Mouse (Mus musculus) kidney, adult 9 months (tissue): ENCODE measurements around the gene Kri1.
"Not testable (repeated sequence)": the region's sequence is repeated elsewhere in the genome, so short reads cannot be mapped to it uniquely, and the experiment has no call there.

Source experiments
- DNase-seq: peaks from one replicate; pipeline ENCODE4 v3.0.0; 2022

The Kri1 gene

DNA sequence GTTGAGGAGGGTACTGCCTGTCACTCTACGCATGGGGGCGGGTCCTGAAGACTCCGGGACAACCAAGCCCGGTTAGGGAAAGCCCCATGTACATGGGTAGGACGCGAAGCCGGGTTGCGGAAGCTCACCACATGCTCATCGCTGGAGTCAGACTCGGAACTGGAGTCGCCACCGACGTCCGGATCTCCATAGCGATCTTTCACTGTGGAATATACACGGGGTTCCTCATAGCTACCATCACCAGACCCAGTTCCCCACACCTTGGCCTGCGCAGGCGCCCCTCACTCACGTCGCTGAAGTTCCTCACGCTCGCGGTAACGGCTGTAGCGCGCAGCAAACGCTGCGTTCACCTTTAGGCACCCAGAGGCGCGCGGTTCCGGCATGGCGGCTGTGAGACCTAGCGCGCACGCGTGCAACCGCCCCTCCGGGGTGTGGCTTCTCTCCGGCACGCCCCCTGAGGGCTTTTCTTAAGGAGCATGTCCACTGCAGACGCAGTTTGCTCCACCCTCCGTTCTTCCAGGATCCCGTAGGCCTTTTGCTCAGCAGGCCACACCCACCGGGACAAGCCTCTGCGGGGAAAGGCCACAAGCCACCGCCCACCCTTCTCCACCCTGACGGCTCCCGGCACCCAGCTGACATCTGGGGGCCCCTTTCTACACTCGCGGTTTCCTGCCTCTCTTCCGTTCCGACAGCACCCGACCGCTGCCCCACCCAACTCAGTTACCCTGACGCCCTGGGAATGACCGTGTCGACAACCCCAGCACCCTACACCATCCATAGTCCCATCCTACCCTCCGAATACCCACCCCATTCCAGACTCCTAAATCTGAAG is at the start of gene Kri1:
Kri1 (minus strand) TSS at position 399 of the 832 bp plus-strand sequence.
- peak; percentile 99 for DNase-seq

DNA sequence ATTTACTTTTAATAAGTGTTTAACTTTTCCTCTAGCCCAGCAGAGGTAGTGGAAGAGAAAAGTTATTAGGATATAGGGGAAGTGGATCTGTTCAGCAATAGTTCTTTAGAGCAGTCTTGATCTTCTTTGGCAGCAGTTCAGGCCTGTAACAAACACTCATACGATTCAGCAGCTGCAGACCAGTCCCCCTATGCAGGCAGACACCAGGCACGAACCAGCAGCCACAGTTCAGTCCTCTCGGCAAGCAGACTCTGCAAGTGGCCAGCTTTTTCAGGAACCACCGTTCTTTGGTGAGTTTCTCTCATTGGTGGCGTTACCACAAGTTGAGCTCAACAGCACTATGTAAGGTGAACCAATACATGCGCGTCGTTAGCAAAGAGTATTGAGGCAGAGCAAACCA is 48.7 kb upstream of the Kri1 start:
- no peak for DNase-seq

- DNase-seq, result no peak
Measured at GRCm38 (mm10) chr9:21335391-21335790, 47.6 kb upstream of the Kri1 start.

- no peak for DNase-seq
Measured at GRCm38 (mm10) chr9:21334747-21335146, 47.0 kb upstream of the Kri1 start.

DNA sequence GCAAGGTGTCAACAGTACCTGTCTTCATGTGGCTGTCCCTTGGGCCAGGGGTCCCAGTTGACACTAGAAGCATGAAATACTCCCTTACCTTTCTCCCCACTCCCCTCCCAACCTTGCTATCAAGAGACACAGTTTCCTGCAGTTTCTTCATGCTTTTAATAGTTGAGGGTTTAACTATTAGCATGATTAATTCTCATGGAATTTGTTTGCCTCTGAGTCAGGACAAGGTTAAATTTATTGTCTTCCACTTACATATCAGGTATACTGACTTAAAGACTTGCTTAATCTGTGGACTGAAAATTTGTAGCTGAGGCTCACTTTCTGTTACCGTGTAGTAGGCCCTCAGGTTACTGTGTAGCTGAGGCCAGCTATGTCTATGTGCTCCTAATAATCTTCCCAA is 45.8 kb upstream of the Kri1 start:
- DNase-seq, result no peak

GRCm38 (mm10) chr9:21332161-21333061 is 44.6 kb upstream of the Kri1 start:
- no peak for DNase-seq

DNA sequence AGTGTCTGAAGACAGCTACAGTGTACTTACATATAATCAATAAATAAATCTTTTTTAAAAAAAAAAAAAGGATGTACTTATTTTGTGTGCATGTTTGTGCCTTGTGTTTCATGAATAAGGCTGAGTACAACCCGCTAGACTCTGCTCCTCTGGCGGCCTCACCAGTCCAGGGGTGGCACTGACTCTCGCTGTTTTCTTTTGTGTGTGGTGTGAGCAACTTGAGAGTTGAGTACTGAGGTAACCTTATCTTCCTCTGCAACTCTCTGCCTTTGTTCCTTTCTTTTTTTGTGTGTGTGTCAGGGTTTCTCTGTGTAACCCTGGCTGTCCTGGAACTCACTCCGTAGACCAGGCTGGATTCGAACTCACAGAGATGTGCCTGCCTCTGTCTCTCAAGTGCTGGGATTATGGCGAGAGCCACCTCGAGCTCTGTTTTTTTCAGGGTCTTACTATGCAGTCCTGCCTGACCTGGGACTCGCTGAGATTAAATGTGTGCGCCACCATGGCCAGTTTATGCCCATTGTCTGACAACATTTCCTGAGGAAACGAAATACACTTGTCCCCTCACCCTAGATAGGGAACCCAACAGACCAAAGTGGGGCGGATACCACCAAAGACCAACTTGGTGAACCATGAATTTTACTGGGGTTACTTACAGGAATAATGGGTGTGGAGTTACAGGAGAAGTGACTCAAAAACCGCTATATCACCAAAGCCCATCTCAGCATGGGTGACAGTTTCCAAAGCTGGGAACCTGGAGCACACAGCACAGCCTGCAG is 43.8 kb upstream of the Kri1 start:
- no peak for DNase-seq

- DNase-seq, result no peak
Measured at GRCm38 (mm10) chr9:21329699-21330289, 42.0 kb upstream of the Kri1 start.

GRCm38 (mm10) chr9:21329041-21329440 is 41.3 kb upstream of the Kri1 start:
- DNase-seq, result no peak

DNA sequence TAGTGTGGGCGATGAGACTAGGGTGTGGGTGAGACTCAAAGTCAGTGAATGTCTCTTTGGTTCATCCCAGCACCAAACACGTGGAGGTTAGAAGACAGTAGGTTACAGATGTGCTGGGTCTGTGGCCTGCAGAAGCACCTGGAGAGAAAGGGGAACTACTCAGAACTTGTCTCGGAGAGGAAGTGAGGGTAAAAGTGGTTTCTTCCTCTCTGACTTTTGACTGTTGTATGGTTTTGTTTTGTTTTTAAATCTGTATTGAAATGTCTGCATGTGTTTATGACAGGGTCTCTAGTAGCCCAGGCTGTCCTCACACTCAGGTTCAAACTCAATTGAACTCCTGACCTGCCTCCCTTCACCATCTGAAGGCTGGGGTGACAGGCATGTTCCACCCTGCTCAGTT is 40.3 kb upstream of the Kri1 start:
- no peak for DNase-seq

DNA sequence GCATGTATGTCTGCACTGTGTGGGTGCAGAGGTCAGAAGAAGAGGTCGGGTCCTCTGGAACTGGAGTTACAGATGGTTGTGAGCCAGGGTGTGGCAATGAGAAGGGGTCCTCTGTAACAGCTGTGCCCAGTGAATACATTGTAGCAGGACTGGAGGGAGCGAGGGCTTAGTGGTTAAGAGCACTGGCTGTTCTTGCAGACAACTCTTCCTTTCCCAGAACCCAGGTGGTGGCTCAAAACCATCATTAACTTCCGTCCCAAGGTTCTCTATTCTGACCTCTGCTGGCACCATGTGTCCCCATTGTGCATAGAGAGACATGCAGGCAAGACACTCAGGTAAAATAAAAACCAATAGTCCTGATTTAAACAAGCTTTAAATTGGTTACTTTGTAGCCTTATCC is 39.8 kb upstream of the Kri1 start:
- no peak for DNase-seq

DNA sequence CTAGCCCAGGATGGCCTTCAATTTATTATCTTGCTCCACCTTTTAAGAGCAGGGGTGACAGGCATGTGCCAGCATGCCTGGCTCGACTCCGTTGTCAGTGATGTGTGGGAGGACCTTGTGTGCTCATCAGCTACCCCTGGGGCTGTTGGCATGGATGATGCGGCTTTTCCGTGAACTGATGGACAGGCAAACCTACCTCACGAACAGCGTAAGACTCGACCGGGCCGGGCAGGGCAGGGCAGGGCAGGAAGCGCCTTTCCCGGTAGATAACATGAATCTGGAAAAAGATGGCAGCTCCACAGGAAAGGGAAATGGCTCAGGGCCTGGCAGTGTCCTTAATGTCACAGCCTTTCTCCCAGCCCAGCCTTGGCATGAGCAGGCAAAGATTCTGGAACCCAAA is 36.5 kb upstream of the Kri1 start:
- peak; percentile 32 for DNase-seq

GRCm38 (mm10) chr9:21322917-21323297 is 35.1 kb upstream of the Kri1 start:
- not testable (repeated sequence) for DNase-seq

DNA sequence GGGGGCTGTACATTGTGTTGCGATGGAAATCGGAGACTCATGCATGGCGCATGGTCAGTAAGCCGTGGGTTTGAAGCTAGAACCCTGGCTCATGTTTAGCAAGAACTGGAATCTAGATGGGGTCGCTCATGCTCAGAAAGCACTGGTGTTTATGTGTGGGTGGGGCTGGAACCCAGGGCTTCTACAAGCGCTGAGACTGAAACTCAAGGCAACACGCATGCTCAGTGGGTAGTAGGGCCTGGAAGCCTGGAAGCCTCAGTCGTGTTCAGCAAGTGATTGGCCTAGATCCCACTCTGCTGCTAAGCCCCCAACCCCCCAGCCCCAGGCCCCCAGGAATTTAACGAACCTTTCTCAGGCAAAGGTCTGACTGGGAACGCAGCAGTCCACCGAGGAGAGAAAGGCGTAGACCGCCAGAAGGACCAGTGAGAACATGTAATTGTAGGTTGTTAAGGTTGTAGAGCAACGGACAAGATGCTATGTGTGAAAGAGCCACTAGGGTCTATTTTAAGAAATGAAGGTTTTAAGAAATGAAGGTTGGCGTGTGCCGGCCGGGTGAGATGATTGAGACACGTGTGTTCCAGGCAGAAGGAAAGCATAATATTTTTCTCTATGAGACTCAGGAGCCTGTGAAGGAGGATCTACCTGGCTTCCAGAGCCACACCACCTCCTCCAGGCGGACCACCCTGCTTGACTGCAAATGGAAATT is 34.6 kb upstream of the Kri1 start:
- DNase-seq, result no peak

- DNase-seq, result peak; percentile 47
Measured at GRCm38 (mm10) chr9:21321513-21321835, 33.7 kb upstream of the Kri1 start.

- DNase-seq, result peak; percentile 83
Measured at GRCm38 (mm10) chr9:21320619-21321512, 33.1 kb upstream of the Kri1 start, which contains the start of gene Slc44a2. Slc44a2 (plus strand) TSS chr9:21320698.

- no peak for DNase-seq
Measured at GRCm38 (mm10) chr9:21320280-21320618, 32.5 kb upstream of the Kri1 start.

- DNase-seq, result no peak
Measured at GRCm38 (mm10) chr9:21319503-21319902, 31.7 kb upstream of the Kri1 start.

- no peak for DNase-seq
Measured at GRCm38 (mm10) chr9:21318792-21319191, 31.0 kb upstream of the Kri1 start.

DNA sequence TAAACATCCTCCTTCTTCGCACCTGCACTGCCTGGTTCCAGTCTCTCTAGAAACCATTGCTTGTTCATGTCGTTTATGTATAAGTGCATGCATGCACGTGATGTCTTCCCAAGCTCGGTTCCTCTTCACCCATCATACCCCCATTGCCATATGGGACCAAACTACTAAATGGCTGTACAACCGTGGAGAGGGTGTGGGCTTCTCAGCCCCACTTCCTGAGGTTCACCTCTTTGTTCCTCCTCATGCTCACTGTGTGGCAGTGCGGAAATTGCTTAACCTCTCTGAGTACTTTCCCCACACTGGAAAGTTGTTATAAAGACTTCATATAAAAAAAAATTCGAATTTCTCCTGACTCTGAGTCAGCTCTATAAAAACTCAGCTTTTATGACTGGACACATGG is 28.9 kb upstream of the Kri1 start:
- no peak for DNase-seq

DNA sequence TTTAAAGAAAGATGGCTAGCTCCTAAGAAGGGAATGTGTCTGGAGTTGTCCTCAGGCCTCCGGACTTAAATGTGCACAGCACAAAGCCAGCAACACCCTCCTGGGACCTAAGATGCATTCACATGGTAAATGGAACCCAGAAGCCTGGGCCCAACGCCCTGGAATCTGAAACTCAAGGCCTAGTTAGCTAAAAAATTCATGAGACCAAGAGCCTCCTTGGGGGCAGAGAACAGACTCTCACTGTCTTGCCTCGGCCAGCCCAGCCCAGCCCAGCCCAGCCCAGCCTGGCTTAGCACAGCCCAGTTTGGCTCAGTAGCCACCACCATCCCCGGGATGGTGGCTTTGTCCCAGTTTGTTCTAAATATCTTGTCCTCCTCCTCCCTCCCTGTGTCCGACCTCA is 27.7 kb upstream of the Kri1 start:
- no peak for DNase-seq
